Mouse (Mus musculus) bone marrow macrophage, adult 2 months (primary cell): Measurements from ENCODE around the gene Cemip2.

ENCODE experiments used
- CTCF ChIP-seq: IDR thresholded peaks from 2 replicates; pipeline ENCODE4 v1.5.1; 2012; ENCODE audit warnings: low read depth, mild to moderate bottlenecking, low read length, moderate library complexity
- POLR2A ChIP-seq: IDR thresholded peaks from 2 replicates; pipeline ENCODE4 v1.6.1; 2012; ENCODE audit warnings: mild to moderate bottlenecking, low read depth, low read length, borderline replicate concordance

GRCm38 (mm10) chr19:21855421-21856128, 77.4 kb downstream of the Cemip2 start:
- no peak for TF ChIP-seq POLR2A
- no peak for TF ChIP-seq CTCF
